Mouse (Mus musculus) C2C12 (cell line): ENCODE measurements around the gene Hrct1.

ENCODE experiments used
- CTCF ChIP-seq: IDR thresholded peaks from one replicate; pipeline ENCODE4 v1.5.1; 2011; ENCODE audit not compliant: control insufficient read depth, insufficient read depth, insufficient read length
- FOSL1 ChIP-seq: IDR thresholded peaks from one replicate; pipeline ENCODE4 v1.8.0; 2011; ENCODE audit warnings: mild to moderate bottlenecking, low read length; ENCODE audit not compliant: poor library complexity, insufficient read depth, severe bottlenecking
- MYOD1 ChIP-seq: IDR thresholded peaks from one replicate; pipeline ENCODE4 v1.6.1; 2011; ENCODE audit warnings: low read depth; ENCODE audit not compliant: control insufficient read depth, insufficient read length
- USF1 ChIP-seq: IDR thresholded peaks from one replicate; pipeline ENCODE4 v1.6.1; 2011; ENCODE audit warnings: low read depth, mild to moderate bottlenecking, control low read depth, moderate library complexity

- TF ChIP-seq CTCF (no peak), FOSL1 (no peak), USF1 (no peak), MYOD1 (no peak)
Measured at GRCm38 (mm10) chr4:43738989-43739674, 12.1 kb downstream of the Hrct1 start.
